26 mouse cellular contexts compared by ENCODE assay signal in the genomic region with DNA sequence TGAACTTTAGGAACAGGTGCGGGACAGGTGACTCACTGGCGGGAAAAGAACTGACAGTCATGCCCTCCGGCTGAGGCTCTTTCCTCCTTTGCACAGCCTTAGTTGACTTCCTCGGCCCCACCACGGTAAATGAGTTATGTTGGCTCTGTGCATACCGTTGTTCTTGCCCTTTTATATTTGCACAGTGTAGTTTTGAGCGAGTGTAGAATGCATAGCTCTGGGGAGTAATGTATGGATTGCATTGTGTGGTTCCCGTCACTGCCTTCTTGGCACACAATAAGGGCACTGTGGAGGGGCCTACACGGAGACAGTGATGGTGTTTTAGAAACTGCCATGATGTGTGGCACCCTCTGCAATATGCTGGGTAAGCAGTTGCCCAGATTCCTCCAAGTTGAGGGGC.
A peak's percentile ranks its signal among the peaks of the same experiment; 100 is the strongest.
DNase-seq lines count a peak whose midpoint lies in the region; ATAC-seq and TF ChIP-seq lines count a peak whose summit lies in the region.
"Had no signal": no experiment of that assay in that cellular context is flagged by ENCODE, and none has a peak within 500 bp of the region (broad histone marks: within the 10 kb centered on the region; RNA-seq: fewer than 3 reads in every experiment).

No protein-coding gene starts in this region.

- H3K27me3 ChIP-seq in forebrain, postnatal 0 days (ENCODE audit: insufficient read depth, low read length): no peaks in the 10 kb centered on the region
- no peaks in the 10 kb centered on the region for H3K27me3 ChIP-seq in forebrain, embryonic 15.5 days
- H3K27me3 ChIP-seq in limb, embryonic 14.5 days (ENCODE audit: control insufficient read depth, insufficient read depth, low read length): no peaks in the 10 kb centered on the region
- H3K27me3 ChIP-seq in limb, embryonic 10.5 days (ENCODE audit: low read depth, poor library complexity, severe bottlenecking): no peaks in the 10 kb centered on the region
- H3K27me3 ChIP-seq in thymus, adult 2 months (ENCODE audit: control insufficient read depth, insufficient read depth, low read length): no peaks in the 10 kb centered on the region
- H3K27me3 ChIP-seq in stomach, embryonic 15.5 days (replicated peaks): no peaks in the 10 kb centered on the region
- H3K27me3 ChIP-seq: heart, embryonic 12.5 days; midbrain, embryonic 15.5 days had no signal

- DNase-seq in forebrain, postnatal 0 days: no peak
- DNase-seq in limb, embryonic 14.5 days (ENCODE audit: low spot score): no peak
- DNase-seq in limb, embryonic 10.5 days (ENCODE audit: low spot score): no peak
- no peak for DNase-seq in thymus, adult 2 months
- DNase-seq in thymus, postnatal 25 days: no peak
- no peak for DNase-seq in testis, postnatal 10 days (ENCODE audit: low spot score)
- DNase-seq: adrenal gland, postnatal 14 days; cerebellum, adult 2 months; cerebellum, postnatal 25 days; embryo, embryonic 11 days; gastrocnemius, postnatal 10 days; heart, adult 18-20 months; heart, postnatal 10 days; kidney, adult 8-10 months; kidney, postnatal 10 days; liver, postnatal 0 days had no signal

- no peak overlapping the region for H3K4me2 ChIP-seq in forebrain, postnatal 0 days (ENCODE audit: low read depth)
- H3K4me2 ChIP-seq in forebrain, embryonic 15.5 days (replicated peaks): no peak overlapping the region
- no peak overlapping the region for H3K4me2 ChIP-seq in limb, embryonic 14.5 days (replicated peaks; ENCODE audit: low read depth, low read length, severe bottlenecking)
- no peak overlapping the region for H3K4me2 ChIP-seq in stomach, embryonic 15.5 days
- H3K4me2 ChIP-seq: heart, embryonic 12.5 days; liver, embryonic 11.5 days; midbrain, embryonic 15.5 days had no signal

- H3K27ac ChIP-seq in forebrain, postnatal 0 days (ENCODE audit: low read depth, low read length): no peak overlapping the region
- no peak overlapping the region for H3K27ac ChIP-seq in forebrain, embryonic 15.5 days (replicated peaks)
- H3K27ac ChIP-seq in limb, embryonic 14.5 days (replicated peaks; ENCODE audit: low read depth, low read length): no peak overlapping the region
- no peak overlapping the region for H3K27ac ChIP-seq in limb, embryonic 10.5 days
- peak overlapping the region; percentile 24; the same call in 1 of the 2 replicates for H3K27ac ChIP-seq in thymus, adult 2 months (ENCODE audit: control insufficient read depth, insufficient read depth, low read length)
- no peak overlapping the region for H3K27ac ChIP-seq in stomach, embryonic 15.5 days
- H3K27ac ChIP-seq: forebrain, embryonic 10.5 days; hindbrain, embryonic 10.5 days; macrophage; midbrain, embryonic 15.5 days had no signal

- H3K9ac ChIP-seq in forebrain, postnatal 0 days: no peak overlapping the region
- H3K9ac ChIP-seq in forebrain, embryonic 15.5 days (replicated peaks): no peak overlapping the region
- no peak overlapping the region for H3K9ac ChIP-seq in limb, embryonic 14.5 days (ENCODE audit: low read depth, low read length, severe bottlenecking)
- no peak overlapping the region for H3K9ac ChIP-seq in stomach, embryonic 15.5 days
- H3K9ac ChIP-seq: heart, embryonic 12.5 days; liver, postnatal 0 days; midbrain, embryonic 15.5 days had no signal

- TF ChIP-seq CTCF in forebrain, postnatal 0 days (IDR thresholded peaks at IDR 0.05; ENCODE audit: low read depth): no peak
- TF ChIP-seq CTCF in thymus, adult 2 months (IDR thresholded peaks at IDR 0.05; ENCODE audit: borderline replicate concordance, control insufficient read depth, extremely low read depth, insufficient read depth, low read length, poor library complexity): no peak

- no peaks in the 10 kb centered on the region for H3K36me3 ChIP-seq in forebrain, postnatal 0 days (ENCODE audit: insufficient read depth)
- H3K36me3 ChIP-seq in forebrain, embryonic 15.5 days: no peaks in the 10 kb centered on the region
- H3K36me3 ChIP-seq in limb, embryonic 14.5 days (ENCODE audit: control insufficient read depth, insufficient read depth, low read length): peaks cover 12% of the 10 kb centered on the region
- peaks cover 10% of the 10 kb centered on the region; the same call in 1 of the 2 replicates for H3K36me3 ChIP-seq in limb, embryonic 10.5 days
- no peaks in the 10 kb centered on the region for H3K36me3 ChIP-seq in thymus, adult 2 months (ENCODE audit: control insufficient read depth, insufficient read depth, low read length)
- H3K36me3 ChIP-seq in stomach, embryonic 15.5 days: no peaks in the 10 kb centered on the region; the same call in 1 of the 2 replicates
- H3K36me3 ChIP-seq: forebrain, embryonic 10.5 days; hindbrain, embryonic 10.5 days; midbrain, embryonic 15.5 days had no signal

- H3K9me3 ChIP-seq in forebrain, postnatal 0 days (ENCODE audit: low read length): no peaks in the 10 kb centered on the region
- H3K9me3 ChIP-seq in forebrain, embryonic 15.5 days: no peaks in the 10 kb centered on the region
- H3K9me3 ChIP-seq in limb, embryonic 14.5 days (ENCODE audit: control insufficient read depth, low read length): no peaks in the 10 kb centered on the region
- H3K9me3 ChIP-seq in limb, embryonic 10.5 days (replicated peaks): no peaks in the 10 kb centered on the region
- H3K9me3 ChIP-seq in stomach, embryonic 15.5 days: no peaks in the 10 kb centered on the region
- H3K9me3 ChIP-seq: forebrain, embryonic 10.5 days; heart, embryonic 12.5 days; hindbrain, embryonic 10.5 days; midbrain, embryonic 15.5 days had no signal

- peak; percentile 88 for ATAC-seq in forebrain, postnatal 0 days
- no peak; the same call in 1 of the 2 replicates for ATAC-seq in forebrain, embryonic 15.5 days (replicated peaks)
- ATAC-seq in limb, embryonic 14.5 days (ENCODE audit: low FRiP score, low read depth): 0 out of 2 replicates have a peak, but pooled peaks have one; percentile 55
- ATAC-seq in stomach, embryonic 15.5 days (ENCODE audit: insufficient read depth, low FRiP score, low read depth): peak; percentile 47; the same call in 1 of the 2 replicates
- ATAC-seq: CD4-positive, CD25-positive, alpha-beta regulatory T cell, adult 4 months; inflammation-experienced regulatory T-cells, adult 6 months; liver, postnatal 0 days; midbrain, embryonic 15.5 days had no signal

- 65% methylated on average over 9 of the region's 9 CpGs for WGBS in forebrain, postnatal 0 days
- WGBS in forebrain, embryonic 15.5 days: 63% methylated on average over 9 of the region's 9 CpGs
- 69% methylated on average over 9 of the region's 9 CpGs for WGBS in limb, embryonic 14.5 days
- 88% methylated on average over 9 of the region's 9 CpGs for WGBS in limb, embryonic 10.5 days
- WGBS in thymus, adult 2 months: 89% methylated on average over 9 of the region's 9 CpGs
- WGBS in stomach, embryonic 15.5 days: 64% methylated on average over 9 of the region's 9 CpGs

- H3K4me3 ChIP-seq in forebrain, postnatal 0 days (ENCODE audit: low read depth, low read length): no peak overlapping the region
- H3K4me3 ChIP-seq in forebrain, embryonic 15.5 days: no peak overlapping the region
- no peak overlapping the region for H3K4me3 ChIP-seq in limb, embryonic 14.5 days (replicated peaks; ENCODE audit: low read length)
- H3K4me3 ChIP-seq in limb, embryonic 10.5 days: no peak overlapping the region
- H3K4me3 ChIP-seq in thymus, adult 2 months (ENCODE audit: control insufficient read depth, insufficient read depth, low read length): no peak overlapping the region
- H3K4me3 ChIP-seq in stomach, embryonic 15.5 days (replicated peaks): no peak overlapping the region
- H3K4me3 ChIP-seq: forebrain, embryonic 10.5 days; heart, embryonic 12.5 days; hindbrain, embryonic 10.5 days; midbrain, embryonic 15.5 days had no signal

- H3K4me1 ChIP-seq in forebrain, postnatal 0 days (ENCODE audit: insufficient read depth): no peaks in the 10 kb centered on the region
- H3K4me1 ChIP-seq in forebrain, embryonic 15.5 days: 0 out of 2 replicates have a peak, but pooled peaks cover 4% of the 10 kb centered on the region
- peaks cover 5% of the 10 kb centered on the region; the same call in 1 of the 2 replicates for H3K4me1 ChIP-seq in limb, embryonic 14.5 days (ENCODE audit: control insufficient read depth, insufficient read depth, low read length)
- peaks cover 12% of the 10 kb centered on the region for H3K4me1 ChIP-seq in limb, embryonic 10.5 days
- peaks cover 11% of the 10 kb centered on the region for H3K4me1 ChIP-seq in thymus, adult 2 months (replicated peaks; ENCODE audit: control insufficient read depth, insufficient read depth, low read length)
- peaks cover 5% of the 10 kb centered on the region; the same call in 1 of the 2 replicates for H3K4me1 ChIP-seq in stomach, embryonic 15.5 days
- H3K4me1 ChIP-seq: midbrain, embryonic 15.5 days had no signal

- TF ChIP-seq POLR2A in limb, embryonic 14.5 days (IDR thresholded peaks at IDR 0.05; ENCODE audit: borderline replicate concordance, extremely low read depth, insufficient read depth, insufficient read length): no peak
- TF ChIP-seq POLR2A in thymus, adult 2 months (IDR thresholded peaks at IDR 0.05; ENCODE audit: control insufficient read depth, extremely low read depth, insufficient read depth, low read length, poor library complexity): no peak
